Mouse (Mus musculus): Measurements from ENCODE around the gene Clybl. TPM values are rescaled to one million over a fixed set of nuclear protein-coding genes. Genes with fewer than 3 reads are reported as not detected.

The Clybl gene
- total RNA-seq, 1 experiment from 2014 or later, result 17.2 TPM

- ATAC-seq (replicated peaks; ENCODE audit: low read depth, poor library complexity, severe bottlenecking), result 0 out of 2 replicates have a peak, but pooled peaks have one; percentile 15
Measured at GRCm38 (mm10) chr14:122405897-122406540, 224.5 kb downstream of the Clybl start.

DNA sequence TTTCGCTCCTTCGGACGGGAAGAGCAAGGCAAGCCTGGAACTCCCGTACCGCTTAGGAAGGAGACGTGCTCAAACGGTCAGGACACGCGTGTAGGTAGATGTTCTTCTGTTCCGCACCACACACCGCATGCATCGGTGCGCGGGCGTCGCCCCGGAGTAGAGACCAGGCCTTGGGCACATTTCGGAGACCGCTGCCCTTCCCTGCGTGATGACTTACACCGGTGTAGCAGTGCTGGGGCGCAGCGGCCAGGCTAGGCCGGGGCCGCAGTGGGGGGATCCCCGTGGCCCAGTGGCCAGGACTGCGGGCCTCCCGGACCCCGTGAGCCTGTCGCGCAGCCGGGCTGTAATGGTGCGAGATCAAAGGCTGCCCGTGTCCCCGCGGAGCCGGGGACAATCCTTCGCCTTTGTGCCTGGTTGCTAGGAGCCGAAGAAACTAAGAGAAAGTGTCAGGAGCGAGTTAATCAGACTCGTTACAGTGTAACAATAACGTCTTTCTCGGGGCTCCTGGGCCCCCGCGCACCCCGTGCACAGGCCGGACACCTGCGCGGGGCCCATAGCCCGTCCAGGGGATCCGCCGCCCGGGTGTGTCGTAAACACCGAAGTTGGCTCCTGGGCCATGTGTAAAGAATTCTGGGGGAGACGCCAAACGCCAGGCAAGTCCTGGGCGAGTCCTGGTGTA, 225.2 kb downstream of the Clybl start:
- ATAC-seq (replicated peaks; ENCODE audit: low read depth, poor library complexity, severe bottlenecking), result peak; percentile 61

- ATAC-seq (replicated peaks; ENCODE audit: low read depth, poor library complexity, severe bottlenecking), result no peak
Measured at GRCm38 (mm10) chr14:122412841-122413541, 231.5 kb downstream of the Clybl start.

GRCm38 (mm10) chr14:122413542-122413928, 232.0 kb downstream of the Clybl start:
- no peak for ATAC-seq (replicated peaks; ENCODE audit: low read depth, poor library complexity, severe bottlenecking)

DNA sequence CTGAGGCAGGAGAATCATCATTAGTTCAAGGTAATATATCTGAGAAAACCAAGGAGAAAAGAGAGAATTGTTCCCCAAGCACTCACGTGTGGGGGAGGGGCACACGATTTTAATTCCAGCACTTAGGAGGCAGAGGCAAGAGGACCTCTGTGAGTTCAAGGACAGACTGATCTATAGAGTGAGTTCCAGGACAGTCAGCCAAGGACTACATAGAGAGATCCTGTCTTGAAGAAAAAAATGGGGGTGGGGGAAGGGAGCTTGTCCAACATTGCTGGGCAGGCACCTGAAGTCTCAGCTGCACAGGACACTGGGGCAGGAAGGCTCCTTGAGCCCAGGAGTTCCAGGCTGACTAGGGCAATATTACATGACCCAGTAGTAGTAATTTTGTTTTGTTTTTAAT, 233.3 kb downstream of the Clybl start:
- ATAC-seq (replicated peaks; ENCODE audit: low read depth, poor library complexity, severe bottlenecking), result no peak

GRCm38 (mm10) chr14:122416166-122416771, 234.8 kb downstream of the Clybl start:
- ATAC-seq (replicated peaks; ENCODE audit: low read depth, poor library complexity, severe bottlenecking), result no peak

DNA sequence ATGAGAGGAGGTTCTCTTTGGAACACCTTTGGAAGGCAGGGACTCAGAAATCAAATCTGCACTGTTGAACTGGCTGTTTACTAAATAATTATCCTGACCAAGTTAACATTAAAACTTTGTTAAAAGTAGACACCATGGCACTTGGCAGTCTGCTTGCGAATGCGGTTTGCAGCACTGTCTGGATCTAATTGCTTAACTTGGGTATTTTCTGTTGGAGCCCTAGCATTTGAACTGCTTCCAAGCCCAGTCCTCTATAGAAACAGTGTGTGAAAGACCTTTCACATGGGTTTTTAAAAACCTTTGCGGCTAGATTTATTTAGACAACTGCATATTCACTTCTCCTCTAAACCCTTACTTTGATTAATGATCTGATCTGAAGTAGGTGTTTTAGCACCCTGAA, 242.9 kb downstream of the Clybl start:
- ATAC-seq (replicated peaks; ENCODE audit: low read depth, poor library complexity, severe bottlenecking), result no peak

- ATAC-seq (replicated peaks; ENCODE audit: low read depth, poor library complexity, severe bottlenecking), result no peak
Measured at GRCm38 (mm10) chr14:122426529-122427203, 245.2 kb downstream of the Clybl start.

- ATAC-seq (replicated peaks; ENCODE audit: low read depth, poor library complexity, severe bottlenecking), result no peak
Measured at GRCm38 (mm10) chr14:122427204-122427560, 245.7 kb downstream of the Clybl start.

- ATAC-seq (replicated peaks; ENCODE audit: low read depth, poor library complexity, severe bottlenecking), result no peak
Measured at GRCm38 (mm10) chr14:122427654-122428053, 246.2 kb downstream of the Clybl start.

DNA sequence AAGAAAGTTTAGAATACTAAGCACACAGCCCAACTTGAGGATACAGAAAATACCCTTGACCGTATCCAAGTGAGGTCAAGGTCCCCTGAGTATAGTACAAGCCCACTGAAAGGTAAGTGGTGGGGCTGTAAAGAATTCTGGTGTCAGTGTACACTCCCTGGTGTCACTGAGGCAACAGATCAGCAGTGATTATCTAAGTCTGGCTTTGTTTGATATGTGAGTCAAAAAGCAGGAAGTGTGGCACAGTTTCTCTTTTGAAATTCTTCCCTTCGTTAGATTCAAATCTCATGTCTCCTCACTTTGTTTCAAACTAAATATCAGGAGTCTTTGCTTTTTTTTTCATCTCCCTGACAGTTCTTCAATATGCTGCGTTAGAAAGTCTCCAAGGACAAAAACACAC, 251.1 kb downstream of the Clybl start:
- no peak for ATAC-seq (replicated peaks; ENCODE audit: low read depth, poor library complexity, severe bottlenecking)

- no peak for ATAC-seq (replicated peaks; ENCODE audit: low read depth, poor library complexity, severe bottlenecking)
Measured at GRCm38 (mm10) chr14:122434039-122434438, 252.5 kb downstream of the Clybl start.

- ATAC-seq (replicated peaks; ENCODE audit: low read depth, poor library complexity, severe bottlenecking), result no peak
Measured at GRCm38 (mm10) chr14:122436850-122437249, 255.3 kb downstream of the Clybl start.

- no peak for ATAC-seq (replicated peaks; ENCODE audit: low read depth, poor library complexity, severe bottlenecking)
Measured at GRCm38 (mm10) chr14:122449601-122450495, 268.3 kb downstream of the Clybl start.

DNA sequence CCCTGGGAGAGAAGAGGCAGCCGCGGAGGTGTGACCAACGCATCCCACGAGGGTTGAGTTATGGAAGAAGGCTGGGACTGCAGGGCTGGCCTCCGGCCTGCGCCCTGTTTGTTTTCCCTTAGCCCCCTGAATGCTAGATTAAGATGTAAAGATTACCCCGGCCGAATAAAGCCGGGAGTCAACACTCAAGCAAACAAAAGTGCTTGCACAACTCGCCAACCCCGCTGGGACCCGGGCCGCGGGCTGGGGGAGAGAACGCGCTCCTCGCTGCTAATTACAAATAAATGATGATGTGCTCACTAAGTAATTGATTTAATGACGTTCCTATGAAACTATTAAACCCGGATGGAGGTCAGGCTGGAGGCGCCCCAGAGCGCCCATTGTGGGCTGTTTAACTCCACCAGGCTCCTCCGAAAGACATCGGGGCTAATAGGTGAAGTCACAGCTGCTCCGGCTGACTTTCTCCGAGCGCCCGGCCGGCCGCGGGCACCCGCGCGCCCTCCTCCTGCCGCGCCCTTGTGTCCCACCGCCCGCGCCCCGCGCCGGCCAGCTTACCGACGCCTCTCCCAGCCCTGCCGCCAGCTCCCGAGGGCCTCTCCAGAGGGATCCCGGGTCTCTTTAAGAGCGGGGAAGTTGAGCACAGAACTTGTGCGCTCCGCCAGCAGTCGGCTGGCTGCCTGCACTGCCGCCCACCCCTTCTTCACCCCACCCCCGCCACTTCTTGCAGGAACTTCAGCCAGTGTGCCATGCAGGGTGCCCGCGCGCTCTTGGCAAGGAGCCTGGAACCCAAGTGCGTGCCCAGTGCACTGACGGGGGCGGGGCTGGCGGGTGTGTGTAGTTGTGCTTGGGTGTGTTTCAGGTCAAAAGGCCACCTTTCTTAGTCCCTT, 269.2 kb downstream of the Clybl start, which contains the start of gene Gm5089:
Gene Gm5089, minus strand, starts transcription at position 620 of the 887 bp plus-strand sequence.
- ATAC-seq (replicated peaks; ENCODE audit: low read depth, poor library complexity, severe bottlenecking), result no peak

DNA sequence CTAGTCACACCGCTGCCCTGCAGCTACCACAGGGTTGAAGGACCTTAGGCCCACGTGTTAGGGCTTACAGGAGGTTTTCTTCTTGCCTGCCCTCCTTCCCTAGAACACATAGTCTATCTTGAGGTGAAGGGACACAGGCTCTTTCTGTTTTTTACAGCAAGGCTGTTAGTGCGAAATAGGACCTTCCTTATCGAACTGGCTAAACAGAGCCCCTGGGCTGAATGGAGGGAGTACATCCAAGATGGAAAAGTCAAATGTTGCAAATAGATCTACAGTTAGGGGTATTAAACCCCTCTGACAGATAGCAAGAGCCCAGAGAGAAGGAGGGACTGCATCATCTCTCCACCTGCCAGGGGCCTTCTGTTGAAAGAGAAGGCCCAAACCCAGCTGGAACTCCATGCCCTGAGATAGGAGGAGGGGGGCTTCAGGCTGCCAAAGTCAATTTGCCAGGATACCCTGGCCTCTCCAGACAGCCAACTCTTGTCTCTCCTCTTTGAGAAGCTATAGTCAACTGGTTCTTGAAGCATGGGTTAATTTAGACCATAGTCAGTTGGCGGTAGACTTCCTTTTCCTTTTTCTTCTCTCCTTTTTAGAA, 270.1 kb downstream of the Clybl start:
- no peak for ATAC-seq (replicated peaks; ENCODE audit: low read depth, poor library complexity, severe bottlenecking)
